Mouse (Mus musculus) yolk sac, embryonic 10.5 days (tissue): ENCODE data around the gene D630003M21Rik.

Experiments
- DNase-seq: peaks from one replicate; pipeline ENCODE4 v3.0.0-alpha.2; 2017; ENCODE audit warnings: low spot score

The D630003M21Rik gene

DNA sequence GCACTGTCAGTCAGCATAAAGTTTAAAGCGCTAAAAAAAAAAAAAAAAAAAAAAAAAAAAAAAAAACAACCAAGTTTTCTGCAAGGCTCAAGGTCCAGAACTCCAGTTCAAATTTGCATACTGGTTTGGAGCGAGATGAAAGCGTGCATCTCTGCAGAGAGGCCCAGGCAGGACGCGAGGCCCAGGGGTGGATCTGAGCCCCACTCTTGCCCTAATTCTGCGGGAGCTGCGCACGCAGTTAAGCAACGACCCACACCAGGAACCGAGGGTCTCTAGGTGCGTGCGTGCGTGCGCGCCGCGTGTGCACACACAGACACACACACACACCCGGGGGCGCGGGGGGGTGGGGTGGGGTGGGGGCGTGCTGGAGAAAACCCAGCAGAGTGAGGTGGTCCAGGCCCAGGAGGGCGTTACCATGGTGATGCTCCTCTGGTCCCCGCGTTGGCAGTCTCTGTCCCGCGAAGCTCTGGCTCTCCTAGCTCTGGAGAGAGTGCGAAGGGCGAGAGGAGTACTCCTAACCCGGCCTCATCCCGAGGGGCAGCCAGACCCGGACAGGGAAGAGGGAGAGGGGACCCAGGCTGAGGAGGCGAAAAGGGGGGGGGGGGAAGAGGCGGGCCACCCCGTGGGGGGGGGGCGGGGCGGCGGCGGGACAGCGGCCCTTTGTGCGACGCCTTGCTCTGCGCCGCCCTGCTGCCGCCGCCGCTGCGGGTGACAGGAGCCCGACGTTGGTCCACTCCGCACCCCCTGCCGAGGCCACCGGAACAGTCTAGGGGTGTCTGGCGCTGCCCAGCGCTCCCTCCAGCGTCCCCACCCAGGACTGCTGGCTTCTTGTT, at the start of gene D630003M21Rik:
D630003M21Rik (minus strand) TSS at position 553 of the 833 bp plus-strand sequence.
- DNase-seq: peak; percentile 49

GRCm38 (mm10) chr2:158276878-158277277, 47.9 kb upstream of the D630003M21Rik start:
- DNase-seq: no peak

DNA sequence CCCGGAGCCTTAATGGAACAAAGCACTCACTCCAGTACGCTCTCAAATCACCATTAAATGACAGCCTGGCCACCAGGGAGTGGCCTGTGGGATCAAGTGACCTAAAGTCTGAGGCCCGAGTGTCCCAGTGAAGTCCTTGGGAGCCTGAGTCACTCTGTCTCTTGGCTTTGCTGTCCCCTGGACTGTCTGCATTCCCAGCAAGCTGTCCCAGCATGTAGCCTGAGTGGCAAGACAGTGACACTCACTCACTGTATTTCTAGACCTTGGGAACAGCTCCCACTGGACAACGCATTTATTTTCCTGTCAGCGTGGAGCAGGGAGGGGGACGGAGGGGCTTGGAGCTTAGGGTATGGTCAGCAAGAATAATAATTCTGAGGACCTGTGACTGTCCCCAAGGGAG, 47.4 kb upstream of the D630003M21Rik start:
- no peak for DNase-seq

DNA sequence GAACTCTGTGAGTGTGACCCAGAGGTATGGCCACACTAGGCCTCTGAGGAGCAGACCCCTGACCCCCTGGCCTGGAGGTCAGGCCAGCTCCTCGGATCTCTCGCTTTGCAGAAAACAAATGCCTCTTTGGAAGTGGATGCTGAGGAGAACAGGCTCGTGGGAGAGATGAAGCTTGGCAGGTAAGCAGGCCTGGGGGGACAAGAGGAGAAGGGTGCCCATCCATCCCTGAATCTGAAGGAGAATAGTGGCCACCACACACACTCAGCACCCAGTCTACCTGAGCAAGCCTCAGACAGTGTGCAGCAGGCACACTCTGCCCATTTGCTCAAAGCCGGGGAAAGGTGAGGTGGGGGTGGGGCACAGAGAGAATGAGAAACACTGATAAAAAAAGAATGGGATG, 46.8 kb upstream of the D630003M21Rik start:
- DNase-seq: no peak

GRCm38 (mm10) chr2:158275349-158275748, 46.3 kb upstream of the D630003M21Rik start:
- DNase-seq: no peak

DNA sequence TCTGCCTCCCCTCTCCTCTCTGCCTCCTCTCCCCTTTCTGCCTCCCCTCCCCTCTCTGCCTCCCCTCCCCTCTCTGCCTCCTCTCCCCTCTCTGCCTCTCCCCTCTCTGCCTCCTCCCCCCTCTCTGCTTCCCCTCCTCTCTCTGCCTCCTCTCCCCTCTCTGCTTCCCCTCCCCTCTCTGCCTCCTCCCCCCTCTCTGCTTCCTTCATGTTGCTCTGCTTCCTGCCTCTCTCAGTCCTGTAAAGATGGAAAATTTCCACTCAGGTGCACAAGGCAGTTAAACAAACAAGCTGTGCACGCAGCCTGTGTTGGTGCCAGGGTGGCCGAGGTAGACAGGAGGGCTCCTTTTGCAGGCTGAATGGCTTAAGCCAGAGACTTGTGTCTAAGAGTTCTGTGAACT, 44.6 kb upstream of the D630003M21Rik start:
- no peak for DNase-seq

DNA sequence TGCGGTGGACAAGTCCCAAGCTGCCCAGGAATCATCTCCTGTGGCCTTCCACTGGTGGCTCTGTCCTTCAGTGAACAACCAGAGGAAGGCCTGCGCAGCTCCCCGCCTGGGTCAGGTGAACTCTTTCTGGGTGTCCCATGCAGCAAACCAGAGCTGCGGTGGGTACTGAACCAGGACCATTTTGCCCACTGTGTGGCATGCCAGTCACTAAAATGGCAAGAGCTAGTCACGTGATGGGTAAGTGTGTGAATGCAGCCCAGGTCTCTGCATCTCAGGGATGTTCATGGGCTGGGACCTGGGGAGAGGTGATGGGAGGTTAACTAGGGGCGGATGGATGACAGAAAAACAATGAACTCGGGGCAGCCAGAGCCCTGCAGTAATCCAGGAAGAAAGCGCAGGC, 41.0 kb upstream of the D630003M21Rik start:
- DNase-seq: no peak

DNA sequence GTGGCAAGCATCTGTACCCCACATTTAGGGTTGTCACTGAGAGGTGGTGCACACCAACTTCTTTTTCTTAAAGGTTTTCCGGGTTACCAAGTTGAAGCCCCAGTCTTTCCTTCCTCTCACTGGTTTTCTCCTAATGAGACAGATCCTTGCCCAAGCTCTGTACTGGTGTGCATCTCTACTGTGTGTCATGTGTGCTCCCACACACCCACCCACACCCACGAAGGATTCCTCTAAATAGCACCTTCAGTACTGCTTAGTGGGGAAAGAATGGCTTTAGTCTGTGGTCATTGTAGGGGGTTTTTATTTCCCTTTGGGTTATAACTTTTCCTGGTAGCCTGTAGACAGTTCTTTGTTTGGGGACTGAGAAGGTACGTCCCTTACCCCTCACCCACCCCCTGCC, 35.9 kb upstream of the D630003M21Rik start:
- DNase-seq: no peak

DNA sequence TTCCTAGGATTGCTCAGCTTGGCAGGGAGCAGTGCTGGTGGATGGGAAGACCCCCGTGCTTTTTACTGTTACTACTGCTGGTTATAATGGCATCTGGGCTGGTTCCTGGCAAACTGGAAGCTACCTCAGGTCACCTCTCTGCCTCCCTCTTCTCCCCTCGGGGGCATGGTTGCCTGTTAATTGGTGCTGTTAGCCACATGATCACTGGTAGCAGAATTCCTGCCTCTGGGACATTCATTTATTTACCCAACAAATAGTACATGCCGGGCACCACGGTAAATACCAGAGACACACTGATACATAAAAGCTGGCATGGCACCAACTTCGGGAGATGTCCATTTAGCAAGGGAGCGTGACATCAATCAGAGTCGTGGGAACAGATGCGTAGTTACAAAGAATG, 30.5 kb upstream of the D630003M21Rik start:
- DNase-seq: no peak

- peak; percentile 58 for DNase-seq
These were observed 29.8 kb upstream of the D630003M21Rik start for GRCm38 (mm10) chr2:158258781-158259180.

GRCm38 (mm10) chr2:158258005-158258418, 29.0 kb upstream of the D630003M21Rik start, which contains the start of gene Bpi:
Gene Bpi, plus strand, starts transcription at chr2:158258094.
- no peak for DNase-seq

DNA sequence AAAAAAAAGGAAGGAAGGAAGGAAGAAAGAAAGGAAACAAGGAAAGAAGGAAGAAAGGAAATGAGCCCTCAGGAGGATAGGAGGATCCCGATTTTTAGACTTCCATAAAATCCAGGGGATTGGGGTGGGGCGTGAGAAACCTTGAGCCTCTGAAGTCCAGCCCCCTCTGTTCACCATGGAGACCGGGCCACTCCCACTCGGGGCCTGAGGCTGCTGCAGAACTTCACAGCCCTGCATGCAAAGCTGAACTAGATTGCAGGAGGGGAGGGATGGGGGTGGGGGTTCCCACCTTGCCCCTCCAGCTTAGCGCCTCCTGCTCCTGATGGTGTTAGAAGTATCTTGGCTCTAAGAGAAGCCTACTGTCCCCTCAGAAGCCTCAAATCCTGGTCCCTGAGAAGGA, 27.9 kb upstream of the D630003M21Rik start:
- no peak for DNase-seq

GRCm38 (mm10) chr2:158253806-158254205, 24.8 kb upstream of the D630003M21Rik start:
- DNase-seq: no peak

DNA sequence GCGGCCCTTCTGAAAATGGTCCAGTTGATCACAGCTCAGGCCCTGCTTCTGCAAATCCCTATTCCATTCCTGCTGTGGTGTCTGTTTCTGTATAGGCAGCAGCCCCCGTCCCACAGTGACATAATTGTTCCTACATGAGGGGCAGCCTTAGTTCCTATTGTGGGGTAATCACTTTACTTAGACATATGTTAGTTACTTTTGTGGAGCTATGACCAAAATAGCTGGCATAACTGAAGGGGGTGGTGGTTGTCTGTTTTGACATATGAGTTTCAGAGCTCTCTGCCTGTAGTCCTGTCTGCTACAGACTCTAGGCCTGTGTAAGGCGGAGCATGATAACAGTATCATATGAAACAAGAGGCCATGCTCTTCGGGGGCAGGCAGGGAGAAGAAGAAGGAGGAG, 21.5 kb upstream of the D630003M21Rik start:
- no peak for DNase-seq

- DNase-seq: no peak
These were observed 19.3 kb upstream of the D630003M21Rik start for GRCm38 (mm10) chr2:158248318-158248717.

GRCm38 (mm10) chr2:158247852-158248251, 18.8 kb upstream of the D630003M21Rik start:
- DNase-seq: no peak

DNA sequence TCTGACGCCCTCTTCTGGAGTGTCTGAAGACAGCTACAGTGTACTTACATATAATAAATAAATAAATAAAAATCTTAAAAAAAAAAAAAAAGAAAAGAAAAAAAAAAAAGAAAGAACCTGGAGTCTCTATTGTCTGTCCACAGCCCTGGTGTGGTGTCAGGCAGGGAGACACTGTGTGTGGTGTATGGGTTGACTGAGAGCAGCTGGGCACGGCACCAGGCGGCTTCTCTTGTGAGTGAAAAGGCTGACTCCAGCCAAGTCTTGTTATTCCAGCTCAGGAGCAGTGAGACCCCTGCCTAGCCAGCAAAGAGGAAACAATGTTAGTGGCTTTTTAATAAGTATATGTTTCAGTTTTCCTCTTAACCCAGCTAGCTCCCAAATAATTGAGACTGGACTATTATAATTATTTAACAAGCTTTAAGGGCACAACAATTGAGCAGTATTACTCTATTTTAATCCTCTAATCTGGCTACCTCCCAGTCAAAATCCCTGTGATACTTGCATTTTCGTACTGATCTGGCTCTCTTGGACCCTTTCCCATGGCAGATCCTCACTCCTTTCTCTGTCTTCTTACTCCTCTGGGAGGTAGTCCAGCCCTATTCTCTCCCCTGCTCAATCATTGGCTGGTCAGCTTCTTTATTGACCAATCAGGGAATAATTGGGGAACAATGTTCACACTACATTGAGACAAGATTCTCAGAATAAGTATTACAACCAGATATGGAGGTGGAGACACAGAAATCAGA, 16.2 kb upstream of the D630003M21Rik start:
- no peak for DNase-seq

GRCm38 (mm10) chr2:158243129-158243870, 14.3 kb upstream of the D630003M21Rik start:
- no peak for DNase-seq

- DNase-seq: no peak
These were observed 13.3 kb upstream of the D630003M21Rik start for GRCm38 (mm10) chr2:158242170-158242896.

DNA sequence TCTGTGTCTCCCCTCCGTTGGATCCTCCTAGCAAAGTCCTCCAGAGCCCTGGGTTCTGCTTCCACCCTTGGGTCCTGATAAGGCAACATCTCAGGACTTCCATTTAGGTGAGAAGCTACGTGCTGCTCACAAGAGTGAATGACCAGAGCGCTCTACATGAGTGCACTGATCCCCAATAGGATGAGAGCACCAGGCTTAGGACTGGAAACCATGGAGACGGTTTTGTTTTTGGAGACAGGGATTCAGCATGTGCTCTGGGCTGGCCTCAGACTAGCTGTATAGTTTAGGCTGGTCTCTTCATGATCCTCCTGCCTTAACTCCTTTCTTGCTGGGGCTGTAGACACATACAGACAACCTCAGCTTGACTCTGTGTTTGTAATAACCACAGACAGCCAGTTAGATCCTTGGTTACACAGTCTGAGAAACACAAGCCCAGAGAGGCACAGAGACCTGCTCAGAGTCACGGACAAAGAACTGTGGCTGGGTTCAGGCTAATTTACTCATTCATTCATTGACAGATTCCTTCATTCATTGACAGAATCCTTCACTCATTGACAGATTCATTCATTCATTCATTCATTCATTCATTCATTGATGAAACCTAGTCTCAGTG, 12.2 kb upstream of the D630003M21Rik start:
- no peak for DNase-seq

- no peak for DNase-seq
These were observed 9.1 kb upstream of the D630003M21Rik start for GRCm38 (mm10) chr2:158238101-158238500.
